Mouse (Mus musculus) v-Abl transformed pro-B cells (cell line): ENCODE results near the gene Lcp1.

Source experiments
- in situ Hi-C, 2 experiments: fragments of 400-800 bp; cut with MboI; formaldehyde crosslinking; loops; one replicate each; pipeline ENCODE4 v1.15.1; 2025; ENCODE audit not compliant: unreplicated experiment in 2 of 2

The Lcp1 gene

DNA sequence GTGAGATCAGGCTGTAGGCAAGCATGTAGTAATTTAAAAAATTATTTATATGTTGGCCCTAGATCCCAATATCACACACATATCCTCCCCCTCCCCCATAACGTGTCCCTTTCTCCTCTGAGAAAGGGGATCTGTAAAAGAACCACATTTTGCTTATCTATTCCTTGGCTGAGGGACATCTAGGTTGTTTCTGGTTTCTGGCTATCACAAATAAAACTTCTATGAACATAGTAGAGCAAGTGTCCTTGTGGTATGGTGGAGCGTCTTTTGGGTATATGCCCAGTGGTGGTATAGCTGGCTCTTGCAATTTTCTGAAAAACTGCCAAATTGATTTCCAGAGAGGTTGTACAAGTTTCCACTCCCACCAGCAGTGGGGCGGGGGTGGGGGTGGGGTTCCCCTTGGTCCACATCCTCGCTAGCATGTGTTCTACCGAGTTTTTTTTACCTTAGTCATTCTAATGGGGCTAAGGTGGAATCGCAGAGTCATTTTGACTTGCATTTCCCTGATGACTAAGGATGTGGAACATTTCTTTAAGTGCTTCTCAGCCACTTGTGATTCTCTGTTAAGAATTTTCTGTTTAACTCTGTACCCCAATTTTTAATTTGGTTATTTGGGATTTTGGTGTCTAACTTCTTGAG, 107.3 kb downstream of the Lcp1 start:
- in situ Hi-C loops: loop anchor here in 1 of 2 experiments (10.0 kb wide), 1 partner anchor 407 kb away; the partner anchor contains the start of gene Erich6b

DNA sequence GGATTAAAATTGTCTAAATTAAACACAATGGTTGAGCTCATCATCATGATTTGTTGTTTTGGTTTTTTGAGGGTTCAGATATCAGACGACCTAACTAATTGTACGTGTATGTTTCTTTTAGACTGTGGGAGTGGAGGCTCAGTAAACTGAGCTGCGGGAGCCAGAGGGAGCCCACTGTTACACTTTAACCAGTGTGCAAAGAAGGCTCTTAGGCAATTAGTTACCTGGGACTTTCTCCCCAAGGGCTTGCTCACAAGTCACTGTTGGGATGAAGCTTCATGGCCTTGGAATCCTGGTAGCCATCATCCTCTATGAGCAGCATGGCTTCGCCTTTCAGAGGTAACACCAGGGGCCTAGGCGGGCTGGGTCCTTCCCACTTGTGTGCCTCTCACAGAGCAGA, 111.2 kb downstream of the Lcp1 start, which contains the start of gene Cpb2:
Gene Cpb2, plus strand, starts transcription at position 201 of the 400 bp plus-strand sequence.
- in situ Hi-C loops: no loop called here

DNA sequence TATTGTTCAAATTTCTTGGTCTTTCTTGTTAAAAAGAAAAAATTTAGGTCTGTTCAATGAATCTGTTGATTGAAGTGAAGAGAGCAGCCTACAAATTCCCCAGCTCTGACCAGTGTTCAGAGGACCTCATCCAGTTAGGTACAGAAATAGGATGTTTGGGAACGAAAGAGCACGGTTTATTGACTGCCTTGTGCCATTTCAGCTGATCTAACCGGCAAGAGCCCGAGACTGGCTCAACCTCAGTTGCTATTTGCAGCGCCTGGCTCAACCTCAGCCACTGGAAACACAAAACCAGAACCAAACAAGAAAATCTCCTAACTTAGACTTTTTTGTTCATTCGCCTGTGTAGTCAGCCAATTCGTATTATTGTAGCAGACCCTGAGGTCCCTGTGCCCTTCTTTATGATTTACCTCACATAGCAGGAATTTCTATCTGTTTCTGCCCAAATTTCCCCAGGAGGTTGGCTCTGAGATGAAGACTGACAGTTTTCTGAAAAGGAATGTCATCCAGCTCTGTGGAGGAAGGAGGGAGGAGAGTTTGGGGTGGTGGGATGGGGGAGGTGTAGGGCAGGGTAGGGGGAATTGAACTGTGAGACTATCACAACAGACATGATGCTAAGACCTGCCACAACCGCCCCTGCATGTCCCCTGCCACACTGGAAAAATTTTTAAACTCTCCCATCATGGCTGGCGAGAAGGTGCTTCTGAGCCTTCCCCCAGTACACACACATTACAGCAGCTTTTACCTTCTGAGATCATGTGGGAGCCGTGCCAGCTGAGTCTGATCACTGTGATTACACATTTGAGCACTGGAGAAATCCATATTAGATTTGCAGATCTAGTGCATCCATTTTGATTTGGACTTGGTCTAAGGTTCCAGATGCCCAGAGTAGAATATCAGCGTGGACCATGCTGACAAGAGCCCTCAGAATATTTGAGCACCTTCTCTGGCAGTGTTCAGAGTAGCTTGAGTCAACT, 115.4 kb downstream of the Lcp1 start:
- in situ Hi-C loops: no loop called here

DNA sequence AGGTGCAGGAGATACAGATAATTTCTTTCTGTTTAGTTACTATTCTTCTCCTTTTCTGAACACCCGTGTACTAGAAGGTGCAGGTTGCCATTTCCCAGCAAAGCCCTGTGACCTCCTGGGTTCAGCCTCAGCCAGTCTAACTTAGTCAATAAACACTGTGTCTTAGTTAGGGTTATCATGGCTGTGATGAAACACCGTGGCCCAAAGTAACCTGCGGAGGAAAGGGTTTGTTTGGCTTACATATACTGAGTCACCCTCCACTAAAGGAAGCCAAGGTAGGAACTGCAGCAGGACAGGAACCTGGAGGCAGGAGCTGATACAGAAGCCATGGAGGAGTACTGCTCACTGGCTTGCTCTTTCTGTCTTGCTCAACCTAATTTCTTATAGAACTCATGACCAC, 119.5 kb downstream of the Lcp1 start:
- in situ Hi-C loops: loop anchor here in 1 of 2 experiments (25.0 kb wide), 1 partner anchor 1762 kb away; no protein-coding TSS in a partner anchor

DNA sequence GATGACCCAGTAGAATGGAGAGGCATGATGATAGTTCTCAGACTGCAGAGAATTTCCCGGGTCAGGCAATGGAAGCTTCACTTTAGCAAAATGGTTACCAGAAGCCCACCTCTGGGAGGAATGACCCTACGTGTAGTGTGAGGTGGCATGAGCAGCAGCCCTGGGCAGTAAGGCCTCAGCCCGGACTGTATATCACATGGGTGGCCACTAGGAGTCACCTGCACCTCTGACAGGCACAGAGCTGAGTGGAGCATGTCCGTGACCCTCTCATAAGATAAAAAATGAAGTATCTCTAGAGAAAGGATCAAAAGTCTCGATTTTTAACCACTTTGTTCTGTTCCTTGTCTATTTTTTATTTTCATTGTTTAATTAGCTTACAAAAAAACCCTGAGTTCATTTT, 125.6 kb downstream of the Lcp1 start:
- in situ Hi-C loops: loop anchor here in 1 of 2 experiments (25.0 kb wide), 1 partner anchor 1756 kb away; no protein-coding TSS in a partner anchor

DNA sequence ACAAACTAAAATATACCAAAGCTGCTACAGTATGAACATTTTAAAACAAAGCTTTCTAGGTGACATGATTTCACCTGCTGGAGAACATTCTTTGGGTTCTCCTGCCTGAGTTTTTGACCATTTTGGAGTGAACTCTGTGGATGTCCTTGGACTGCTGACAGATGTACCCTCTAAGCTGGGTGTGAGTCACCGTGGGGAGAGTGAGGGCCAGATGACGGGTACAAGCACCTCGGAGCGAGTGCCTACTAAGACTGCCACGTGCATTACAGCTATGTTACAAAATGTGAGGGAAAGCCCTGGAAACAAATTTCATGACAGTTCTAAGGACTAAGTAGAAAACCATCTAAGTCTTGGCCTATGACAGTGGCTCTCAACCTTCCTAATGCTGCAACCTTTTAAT, 138.6 kb downstream of the Lcp1 start:
- in situ Hi-C loops: loop anchor here in 1 of 2 experiments (25.0 kb wide), 1 partner anchor 1743 kb away; no protein-coding TSS in a partner anchor

DNA sequence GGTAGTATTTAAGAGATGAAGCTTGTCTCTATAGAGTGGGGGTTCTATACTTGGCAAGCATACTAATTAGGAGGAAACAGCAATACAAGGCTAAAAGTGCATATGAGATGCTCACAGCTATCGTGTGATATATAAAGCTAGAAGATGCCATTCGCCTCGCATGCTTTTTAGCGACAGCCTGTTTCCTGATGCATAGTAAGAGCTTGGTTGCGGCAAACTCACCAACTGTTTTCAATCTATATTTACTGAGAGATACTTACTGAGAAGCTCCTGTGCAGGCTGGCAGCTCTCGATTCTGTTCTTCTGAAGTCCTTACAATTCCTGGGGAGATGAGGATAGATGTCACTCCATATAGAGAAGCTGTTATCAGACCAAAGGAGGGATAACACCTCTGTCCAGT, 148.8 kb downstream of the Lcp1 start:
- in situ Hi-C loops: loop anchor here in 1 of 2 experiments (10.0 to 25.0 kb wide), 2 partner anchors 565 to 833 kb away; partner anchors contain the start of genes Gpalpp1, Nufip1 and Tpt1

DNA sequence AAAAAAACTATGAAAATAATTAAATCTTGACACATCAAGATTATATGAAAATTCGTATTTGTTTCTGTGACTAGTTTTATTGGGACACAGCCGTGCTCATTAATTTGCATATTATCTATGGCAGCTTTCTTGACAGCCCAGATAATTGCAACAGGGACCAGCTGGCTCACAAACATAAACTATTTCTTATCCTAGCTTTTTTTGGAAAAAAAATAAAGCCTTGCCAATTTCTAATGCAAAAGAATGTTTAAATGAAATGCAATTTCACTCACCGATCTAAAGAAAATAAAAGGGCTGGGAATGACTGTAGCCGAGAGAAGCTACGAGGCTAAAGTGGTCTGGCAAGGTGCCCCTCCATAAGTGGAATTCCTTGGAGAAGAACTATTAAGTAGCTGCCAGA, 149.5 kb downstream of the Lcp1 start:
- in situ Hi-C loops: loop anchor here in 1 of 2 experiments (10.0 to 25.0 kb wide), 2 partner anchors 564 to 832 kb away; partner anchors contain the start of genes Gpalpp1, Nufip1 and Tpt1
